Mouse (Mus musculus) small intestine, adult 10 weeks (tissue): Measurements from ENCODE around the gene Fam131c. TPM values are rescaled to one million over a fixed set of nuclear protein-coding genes. Genes with fewer than 3 reads are reported as not detected.

ENCODE experiments used
- polyA plus RNA-seq: library from polyadenylated mRNA; stranded (reverse); fragments of 350-450 nt; fragmentation: Illumina TruSeq; extraction: RNeasy Lipid Tissue Mini Kit (QIAGEN cat#74804); gene quantifications from one replicate; pipeline ENCODE4 v1.2.3, GENCODE M21; 2014; ENCODE audit warnings: low replicate concordance

Fam131c gene
- polyA plus RNA-seq = not detected

DNA sequence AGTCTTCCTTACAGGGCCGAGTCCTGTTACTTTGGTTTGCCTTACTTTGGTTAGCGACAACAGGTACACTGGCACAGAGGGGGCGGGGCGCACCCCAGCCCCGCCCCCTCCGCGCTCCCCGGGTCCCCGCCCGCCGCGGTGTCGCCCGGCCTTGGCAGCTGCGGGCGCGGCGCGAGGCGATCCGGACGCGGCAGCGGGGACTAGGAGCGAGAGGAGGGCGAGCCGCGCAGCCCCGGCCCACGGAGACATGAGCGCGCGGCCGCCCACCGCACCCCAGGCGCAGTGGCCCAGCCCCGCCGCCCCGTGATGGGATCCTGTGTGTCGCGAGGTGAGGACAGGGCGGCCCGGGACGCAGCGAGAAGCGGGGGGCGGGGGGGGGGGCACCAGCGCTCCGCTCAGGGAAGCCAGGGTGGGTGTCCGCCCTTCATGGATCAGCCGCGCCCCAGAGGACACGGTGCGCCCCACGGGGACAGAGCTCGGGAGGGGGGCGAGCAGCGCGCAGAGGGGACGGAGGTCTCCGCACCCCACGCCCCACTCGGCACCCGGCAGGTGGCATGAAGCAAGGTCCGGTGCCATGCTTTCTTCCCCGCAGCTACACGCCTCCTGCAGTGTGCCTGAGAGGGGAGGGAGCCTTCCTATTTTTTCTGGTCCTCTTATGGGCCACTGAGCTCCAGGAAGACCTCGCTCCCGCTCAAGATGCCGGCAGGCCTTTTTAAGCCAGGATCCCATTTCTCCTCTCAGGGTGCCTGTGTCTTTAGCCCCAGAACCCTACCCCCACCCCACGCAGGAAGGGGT lies at the start of gene Fam131c:
Gene Fam131c, plus strand, starts transcription at position 224 of the 795 bp plus-strand sequence.

DNA sequence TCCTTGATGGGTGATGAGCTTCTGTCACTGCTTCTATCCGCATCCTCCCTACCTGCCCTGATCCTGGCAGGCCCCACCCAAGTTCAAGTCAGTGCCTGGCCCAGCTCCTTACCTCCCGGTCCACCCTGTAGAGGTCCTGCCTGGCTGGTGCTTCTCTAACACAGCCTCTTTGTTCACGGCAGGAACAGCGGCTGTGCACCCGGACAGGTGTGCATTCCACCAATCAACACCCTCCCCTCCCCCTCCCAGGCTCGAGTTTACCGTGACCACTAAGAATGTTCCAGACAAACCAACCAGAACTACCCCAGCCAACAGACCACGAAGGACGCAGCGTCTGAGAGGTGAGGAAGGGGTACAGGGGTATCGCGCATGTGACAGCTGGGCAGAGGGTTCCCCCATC lies 30.5 kb downstream of the Fam131c start, which contains the start of gene Clcnka:
Gene Clcnka, minus strand, starts transcription at position 180 of the 400 bp plus-strand sequence.

DNA sequence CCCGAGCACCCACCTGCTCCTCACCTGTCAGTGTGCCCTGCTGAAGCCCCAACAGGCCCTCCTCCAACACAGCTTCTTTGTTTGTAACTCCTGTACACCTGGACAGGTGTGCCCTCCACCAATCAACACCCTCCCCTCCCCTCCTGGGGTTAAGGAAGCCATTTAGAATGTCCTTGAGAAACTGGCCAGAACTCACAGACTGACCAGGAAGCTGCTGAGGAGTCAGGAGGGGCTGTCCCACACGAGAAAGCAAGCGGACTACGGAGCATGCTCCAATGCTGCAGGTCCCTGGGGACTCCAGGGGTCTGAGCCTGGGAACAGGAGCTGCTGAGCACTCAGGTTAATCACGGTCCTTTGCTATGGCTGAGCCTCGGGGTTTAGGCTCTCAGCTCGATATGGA lies 47.9 kb downstream of the Fam131c start, which contains the start of gene Clcnkb:
Gene Clcnkb, minus strand, starts transcription at position 91 of the 400 bp plus-strand sequence.

DNA sequence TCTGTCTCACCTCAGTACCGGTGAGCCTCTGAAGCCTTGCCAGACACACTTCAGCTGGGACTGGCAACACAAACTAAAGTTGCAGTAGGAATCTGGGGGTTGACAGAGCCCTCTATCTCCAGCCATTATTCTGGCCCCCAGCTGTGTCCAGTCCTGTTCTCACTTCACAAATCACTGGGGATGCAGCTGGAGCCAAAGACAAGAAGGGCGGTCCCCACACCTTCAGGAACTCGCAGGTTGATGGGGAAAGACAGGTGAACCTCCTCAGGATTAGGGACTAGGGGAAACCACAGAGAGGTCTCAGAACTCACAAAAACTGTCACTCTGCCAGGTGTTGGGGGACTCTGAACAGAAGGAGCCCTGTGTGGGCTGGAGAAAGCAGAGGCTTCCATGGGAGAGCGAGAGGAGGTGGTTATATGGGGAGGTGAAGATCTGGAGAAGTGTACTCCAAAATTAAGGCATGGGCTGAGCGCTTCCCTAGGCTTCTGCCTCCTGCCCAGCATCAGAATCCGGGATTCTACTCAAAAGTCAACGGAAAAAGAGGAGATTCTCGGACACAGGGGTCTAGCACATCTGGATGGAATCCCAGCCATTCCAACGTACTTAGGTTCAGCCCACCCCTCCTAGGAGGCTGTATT lies 52.3 kb downstream of the Fam131c start, which contains the start of gene Hspb7:
Gene Hspb7, plus strand, starts transcription at position 588 of the 638 bp plus-strand sequence.

Other genes with a start within 250 kb of the Fam131c start
- gene Szrd1, start 228.4 kb upstream of the Fam131c start, polyA plus RNA-seq = 16.2 TPM
- gene Fbxo42, start 220.3 kb upstream of the Fam131c start, polyA plus RNA-seq = 5.8 TPM
- not detected for gene Rsg1, start 154.3 kb upstream of the Fam131c start, polyA plus RNA-seq
- gene Arhgef19, start 128.7 kb upstream of the Fam131c start, polyA plus RNA-seq = 1.4 TPM
- 1.7 TPM for gene Epha2, start 67.0 kb upstream of the Fam131c start, polyA plus RNA-seq
- gene Clcnka, start 30.5 kb downstream of the Fam131c start, polyA plus RNA-seq = not detected
- gene Clcnkb, start 47.8 kb downstream of the Fam131c start, polyA plus RNA-seq = not detected
- gene Hspb7, start 52.6 kb downstream of the Fam131c start, polyA plus RNA-seq = not detected
- gene Srarp, start 67.9 kb downstream of the Fam131c start, polyA plus RNA-seq = not detected
- not detected for gene Zbtb17, start 76.4 kb downstream of the Fam131c start, polyA plus RNA-seq
- gene Spen, start 170.4 kb downstream of the Fam131c start, polyA plus RNA-seq = 5.2 TPM
- gene Fblim1, start 237.9 kb downstream of the Fam131c start, polyA plus RNA-seq = 32.4 TPM